Mouse (Mus musculus): ENCODE results near the gene U2af2.
"Not testable (repeated sequence)": the region's sequence is repeated elsewhere in the genome, so short reads cannot be mapped to it uniquely, and the experiment has no call there.

Gene U2af2

DNA sequence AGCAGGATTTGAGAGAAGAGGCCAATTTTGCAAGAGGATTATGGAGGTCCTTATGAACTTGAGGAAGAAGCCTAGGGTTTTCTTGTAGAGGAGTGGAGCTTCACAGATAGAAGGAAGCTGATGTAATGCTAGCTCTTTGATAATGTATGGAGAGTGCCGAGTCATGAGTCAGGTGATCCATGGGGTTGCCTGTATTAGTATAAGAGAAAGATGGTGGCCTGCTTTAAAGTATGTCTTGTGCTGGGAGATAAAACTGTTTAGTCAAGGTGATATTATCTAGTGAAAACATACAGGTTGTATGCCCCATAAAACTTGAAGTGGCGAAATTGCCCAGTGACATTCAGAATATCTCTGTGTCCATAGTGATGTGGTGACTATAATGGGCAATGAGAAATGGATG lies 15.0 kb downstream of the U2af2 start:
- DNase-seq: no peak

DNA sequence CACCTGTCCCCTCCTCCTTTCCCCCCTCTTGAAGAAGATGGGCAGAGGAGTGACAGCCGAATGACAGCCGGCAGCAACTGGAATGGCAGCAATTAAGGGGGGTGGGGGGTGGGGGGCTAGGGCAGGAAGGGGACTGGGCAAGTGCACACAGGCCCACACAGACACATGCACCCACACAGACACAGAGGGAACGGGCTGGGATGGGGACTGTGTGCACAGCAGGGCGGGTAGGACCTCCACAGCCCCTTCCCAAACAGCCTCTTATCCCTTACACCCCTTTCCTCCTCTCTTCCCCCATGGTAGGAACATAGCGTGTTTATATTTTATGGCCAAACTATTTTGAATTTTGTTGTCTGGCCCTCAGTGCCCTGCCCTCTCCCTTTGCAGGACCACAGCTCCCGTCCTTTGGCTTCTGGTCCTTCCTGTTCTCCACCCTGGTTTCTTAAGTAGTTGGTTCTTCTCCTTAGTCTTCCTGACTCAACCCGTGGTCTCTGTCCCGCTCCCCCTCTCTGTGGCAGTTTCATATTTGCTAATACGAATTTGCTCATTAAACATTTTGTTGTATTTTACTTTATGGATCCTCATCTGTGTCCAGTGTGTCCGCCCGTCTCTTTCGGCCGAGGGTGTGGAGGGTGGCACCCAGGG lies 17.5 kb downstream of the U2af2 start:
- not testable (repeated sequence) for DNase-seq

DNA sequence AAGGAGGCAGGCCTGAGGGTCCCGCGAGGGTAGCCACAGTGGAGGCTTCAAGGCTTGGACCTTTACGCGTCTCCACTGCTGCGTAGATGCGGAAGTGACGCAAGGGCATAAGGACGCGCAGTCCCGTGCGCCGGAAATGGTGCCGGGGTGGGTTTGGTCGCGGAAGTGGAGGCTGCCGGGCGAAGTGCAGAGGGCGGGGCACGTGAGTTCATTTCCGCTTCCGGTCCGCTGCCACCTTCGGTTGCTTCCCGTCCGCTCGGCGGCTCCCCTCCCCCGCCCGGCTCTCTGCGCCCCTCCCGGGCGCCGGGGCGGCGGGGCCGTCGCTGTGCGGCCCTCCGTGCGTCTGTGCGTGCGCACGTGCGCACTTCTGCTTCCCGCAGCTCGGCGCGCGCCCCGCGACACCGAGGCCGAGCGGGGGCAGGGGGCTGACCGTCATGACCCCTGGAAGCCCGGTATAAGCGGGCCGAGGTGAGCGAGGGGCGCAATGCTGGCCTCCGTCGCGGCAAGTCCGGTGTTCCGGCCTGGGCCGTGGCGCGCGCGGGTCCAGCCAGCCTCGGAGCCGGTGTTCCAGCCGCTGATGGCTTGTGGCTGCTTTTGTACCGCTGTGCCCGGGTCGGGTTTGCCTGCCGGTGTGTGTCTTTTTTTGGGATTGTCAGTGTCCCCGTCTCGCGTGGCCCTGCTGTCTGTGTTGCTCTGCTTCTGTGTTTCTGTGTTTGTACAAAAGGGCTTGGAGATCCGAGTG lies 18.2 kb downstream of the U2af2 start, which contains the start of gene Epn1:
Gene Epn1, plus strand, starts transcription at position 226 of the 742 bp plus-strand sequence.
- peak; percentile 94 for DNase-seq

DNA sequence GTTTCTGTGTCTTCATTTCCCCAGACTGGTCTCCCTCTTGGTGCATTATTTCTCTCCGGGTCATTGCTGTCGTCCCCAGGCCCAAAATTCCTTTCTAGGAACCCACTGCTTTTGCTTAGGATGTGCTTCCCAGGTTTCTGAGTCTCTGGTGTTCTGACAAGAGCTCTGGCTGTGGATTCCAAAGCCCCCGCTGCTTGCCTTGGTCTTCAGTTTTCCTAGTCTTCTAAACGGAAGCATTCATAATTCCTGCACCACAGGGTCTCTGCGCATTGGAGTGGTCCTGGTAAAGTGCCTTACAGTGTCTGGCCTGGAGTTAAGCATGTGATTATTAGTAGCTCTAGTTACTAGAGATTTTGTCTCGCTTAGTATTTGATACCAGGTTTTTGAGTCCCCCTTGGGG lies 18.9 kb downstream of the U2af2 start:
- peak; percentile 53 for DNase-seq

DNA sequence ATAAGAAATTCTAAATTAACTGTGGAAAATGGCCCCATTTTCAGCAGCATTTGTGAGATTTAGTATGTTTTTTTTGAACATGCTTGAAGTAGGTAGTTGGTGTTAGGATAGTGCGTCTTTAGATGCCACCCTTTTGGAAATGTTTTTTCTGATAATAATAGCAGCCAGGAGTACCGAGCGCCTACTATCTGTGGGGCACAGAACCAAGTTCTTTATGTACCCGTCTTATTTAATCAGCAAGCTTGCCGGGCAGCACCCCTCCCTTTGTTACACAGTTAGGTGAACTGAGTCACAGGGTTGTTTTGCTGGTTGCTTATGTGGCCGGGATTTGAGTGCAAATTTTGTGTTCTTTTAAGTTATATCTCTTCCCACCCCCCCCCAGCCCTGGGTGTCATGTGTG lies 19.3 kb downstream of the U2af2 start:
- no peak for DNase-seq

DNA sequence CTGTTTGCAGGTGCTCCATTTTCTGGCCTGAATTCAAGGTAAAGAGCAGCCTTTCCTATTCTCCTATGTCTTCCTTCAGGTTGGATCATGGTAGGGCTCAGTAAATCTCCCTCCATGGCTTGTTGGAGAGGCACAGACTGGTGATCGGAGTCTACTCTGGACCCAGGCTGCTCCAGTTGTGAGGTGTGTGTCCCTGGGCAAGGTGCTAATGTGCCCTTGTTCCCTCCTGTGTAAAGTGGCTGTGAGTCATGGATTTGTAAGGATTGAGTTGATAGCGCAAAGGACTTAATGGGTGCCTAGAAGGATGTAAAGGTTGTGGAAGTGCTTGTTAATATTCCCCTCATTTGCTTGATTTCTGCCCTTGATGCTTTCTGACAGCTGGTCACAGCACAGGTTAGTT lies 20.0 kb downstream of the U2af2 start:
- no peak for DNase-seq

DNA sequence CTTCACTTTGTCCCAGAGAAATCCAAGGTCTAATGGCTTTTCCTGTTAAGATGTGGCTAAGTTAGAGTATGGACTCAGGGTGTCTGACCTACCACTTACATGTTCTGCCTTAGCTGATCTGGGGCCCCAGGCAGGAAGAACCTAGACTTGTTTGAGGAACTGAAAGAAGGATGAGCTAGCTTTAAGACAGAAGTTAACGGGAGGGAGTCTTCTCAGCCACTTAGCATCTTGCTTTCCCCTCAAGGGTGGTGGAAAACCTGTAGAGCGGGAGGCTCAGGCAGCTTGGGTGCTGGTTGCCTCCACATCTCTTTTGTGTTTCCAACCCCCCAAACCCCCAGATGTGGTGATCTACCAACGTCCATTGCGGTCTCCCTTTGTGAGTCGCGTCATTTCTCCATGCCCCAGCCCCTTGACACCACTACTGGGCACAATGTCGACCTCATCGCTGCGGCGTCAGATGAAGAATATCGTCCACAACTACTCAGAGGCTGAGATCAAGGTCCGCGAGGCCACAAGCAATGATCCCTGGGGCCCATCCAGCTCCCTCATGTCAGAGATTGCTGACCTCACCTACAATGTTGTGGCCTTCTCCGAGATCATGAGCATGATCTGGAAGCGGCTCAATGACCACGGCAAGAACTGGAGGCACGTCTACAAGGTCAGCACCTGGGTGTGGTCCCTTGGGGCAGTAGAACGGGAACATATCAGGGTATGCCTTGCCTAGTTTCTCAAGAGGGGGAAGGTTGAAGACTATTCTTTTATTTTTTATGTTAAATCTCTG lies 21.6 kb downstream of the U2af2 start:
- no peak for DNase-seq

DNA sequence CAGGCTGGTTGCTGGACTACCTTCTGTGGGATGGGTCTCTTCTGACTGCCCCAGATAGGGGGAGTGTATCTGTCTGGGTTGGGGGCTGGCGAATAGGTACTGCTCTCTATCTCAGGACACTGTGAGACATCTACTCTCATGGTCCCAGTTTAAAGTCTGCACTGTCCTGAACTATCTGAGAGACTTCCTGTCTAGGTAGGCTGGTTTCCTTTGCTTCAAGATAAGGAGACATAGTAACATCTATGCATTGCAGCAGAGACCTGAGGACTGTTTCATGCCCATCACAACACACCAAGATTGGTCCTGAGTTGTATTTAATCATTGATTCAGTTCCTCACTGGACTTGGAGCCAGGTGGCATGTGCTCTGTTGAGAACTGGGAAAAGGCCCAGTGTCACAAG lies 23.6 kb downstream of the U2af2 start:
- no peak for DNase-seq

DNA sequence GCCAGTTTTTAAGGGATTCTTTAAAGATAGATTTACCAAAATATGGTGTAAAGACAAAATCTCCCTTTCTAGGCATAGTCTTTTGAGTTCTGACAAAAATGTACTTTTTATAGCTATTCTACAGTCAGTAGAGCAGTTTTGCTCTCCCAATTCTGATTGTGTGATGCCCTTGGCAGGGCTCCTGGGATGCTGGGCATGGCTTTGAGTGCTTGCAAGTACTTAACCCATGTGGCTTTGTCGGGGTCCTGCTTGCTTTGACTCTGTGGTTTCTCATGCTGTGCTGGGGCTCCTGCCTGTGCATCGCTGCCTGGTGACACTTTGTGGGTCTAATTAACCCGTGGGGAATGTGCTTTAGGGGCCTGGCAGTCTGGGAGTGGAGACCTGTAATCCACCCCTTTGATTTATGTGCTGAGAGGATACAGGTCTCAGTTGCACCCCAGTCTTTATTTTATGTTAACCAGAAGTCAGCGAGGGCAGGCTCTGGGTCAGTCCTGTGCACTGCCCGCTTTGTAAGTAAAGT lies 25.0 kb downstream of the U2af2 start:
- peak; percentile 8 for DNase-seq

DNA sequence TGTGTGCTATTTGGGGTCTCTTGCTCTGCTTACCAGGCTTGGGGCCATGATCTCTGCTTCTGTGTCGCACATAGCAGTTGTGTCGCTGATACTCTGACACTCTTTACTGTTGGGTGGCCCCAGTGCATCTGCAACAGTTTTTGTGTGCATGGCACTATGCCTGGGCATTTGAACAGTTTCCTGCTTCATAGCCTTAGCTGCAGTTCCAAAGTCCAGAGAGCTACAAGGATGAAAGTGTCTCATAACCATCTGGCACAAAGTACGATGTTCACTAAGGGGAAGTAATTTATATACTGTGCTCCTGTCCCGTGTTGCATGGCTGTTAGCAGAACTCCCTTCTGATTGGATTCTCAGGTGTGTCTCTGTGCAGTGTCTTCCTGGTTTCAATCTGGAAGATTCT lies 25.9 kb downstream of the U2af2 start:
- DNase-seq: peak; percentile 4

DNA sequence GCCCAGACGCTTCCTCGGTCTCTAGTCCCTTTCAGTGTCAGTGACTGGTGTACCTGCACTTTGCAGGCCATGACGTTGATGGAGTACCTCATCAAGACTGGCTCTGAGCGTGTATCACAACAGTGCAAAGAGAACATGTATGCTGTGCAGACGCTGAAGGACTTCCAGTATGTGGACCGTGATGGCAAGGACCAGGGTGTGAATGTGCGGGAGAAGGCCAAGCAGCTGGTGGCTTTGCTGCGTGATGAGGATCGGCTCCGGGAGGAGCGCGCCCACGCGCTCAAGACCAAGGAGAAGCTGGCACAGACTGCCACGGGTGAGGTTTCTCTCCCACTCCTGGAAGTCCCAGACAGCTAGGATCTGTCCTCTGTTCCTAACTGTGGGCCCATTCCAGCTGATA lies 27.9 kb downstream of the U2af2 start:
- no peak for DNase-seq

DNA sequence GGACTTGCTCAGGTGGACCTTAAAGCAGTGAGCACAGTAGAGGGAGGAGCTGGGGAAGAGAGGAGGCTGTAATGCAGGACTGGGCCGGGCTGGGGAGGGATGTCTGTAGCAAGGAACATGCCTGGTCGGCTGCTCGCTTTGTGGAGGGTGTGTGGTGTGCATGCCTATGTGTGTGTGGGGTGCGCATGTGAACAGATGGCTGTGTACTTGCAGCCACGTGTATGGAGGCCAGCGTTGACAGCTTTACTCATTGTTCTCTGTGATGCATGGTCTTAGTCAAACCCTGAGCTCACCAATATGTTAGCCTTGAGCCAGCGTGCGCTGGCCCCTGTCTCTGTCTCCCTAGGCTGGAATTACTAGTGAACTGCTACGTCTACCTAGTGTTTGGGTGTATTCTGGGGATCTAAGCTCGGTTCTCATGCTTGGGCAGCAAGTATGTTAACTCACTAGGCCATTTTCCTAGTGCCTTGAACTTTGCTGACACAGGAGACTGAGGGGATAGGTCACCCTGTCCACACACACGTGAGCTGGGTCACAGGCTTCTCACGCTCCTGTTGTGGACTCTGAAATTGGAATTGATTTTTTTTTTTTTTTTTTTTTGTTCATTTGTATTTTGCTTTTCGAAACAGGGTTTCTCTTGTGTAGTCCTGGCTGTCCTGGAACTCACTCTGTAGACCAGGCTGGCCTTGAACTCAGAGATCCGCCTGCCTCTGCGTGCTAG lies 29.2 kb downstream of the U2af2 start:
- DNase-seq: no peak

DNA sequence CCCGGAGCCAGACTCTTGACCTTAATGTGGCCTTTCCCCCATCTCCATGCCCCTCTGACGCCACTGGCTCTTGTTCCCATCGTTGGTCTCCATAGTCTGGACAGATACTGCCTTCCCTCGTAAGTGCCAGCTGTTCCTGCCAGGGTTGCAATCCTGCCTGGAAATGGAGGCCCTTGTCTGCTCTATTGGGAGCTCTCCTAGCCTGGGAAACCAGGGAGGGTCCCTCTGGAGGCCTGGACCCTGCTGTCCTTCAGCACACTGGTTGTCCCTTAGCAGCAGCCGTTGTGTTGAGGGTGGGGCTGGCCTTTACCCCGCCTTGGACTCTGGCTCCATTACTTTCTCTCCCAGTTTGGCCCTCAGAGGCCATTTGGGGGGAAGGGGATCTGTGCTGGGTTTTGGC lies 30.4 kb downstream of the U2af2 start:
- no peak for DNase-seq

DNA sequence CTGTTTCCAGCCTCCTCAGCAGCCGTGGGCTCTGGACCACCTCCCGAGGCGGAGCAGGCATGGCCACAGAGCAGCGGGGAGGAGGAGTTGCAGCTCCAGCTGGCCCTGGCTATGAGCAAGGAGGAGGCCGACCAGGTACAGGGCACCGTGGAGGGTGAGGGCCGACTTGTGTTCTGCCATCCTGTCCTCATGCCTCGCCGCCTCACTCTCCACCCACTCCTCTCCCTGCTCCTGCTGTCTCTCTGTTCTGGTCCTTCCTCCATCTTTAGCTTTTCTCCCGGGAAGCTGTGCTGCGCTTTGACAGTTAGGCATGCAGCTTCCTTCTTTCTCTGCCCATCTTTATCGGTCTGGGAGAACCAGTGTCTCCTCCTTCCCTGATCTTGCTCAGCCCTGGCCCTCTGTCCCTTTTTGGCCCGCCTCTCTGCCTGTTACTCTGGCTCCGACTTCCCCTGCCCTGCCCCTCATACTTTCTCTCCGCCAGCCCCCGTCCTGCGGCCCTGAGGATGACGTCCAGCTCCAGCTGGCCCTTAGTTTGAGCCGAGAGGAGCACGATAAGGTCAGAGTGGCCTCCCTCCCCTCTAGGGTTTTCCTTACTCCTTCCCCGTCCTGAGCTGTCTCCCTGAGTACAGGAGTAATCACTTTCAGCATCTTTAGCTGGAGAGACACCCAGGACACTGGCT lies 31.0 kb downstream of the U2af2 start:
- no peak for DNase-seq

DNA sequence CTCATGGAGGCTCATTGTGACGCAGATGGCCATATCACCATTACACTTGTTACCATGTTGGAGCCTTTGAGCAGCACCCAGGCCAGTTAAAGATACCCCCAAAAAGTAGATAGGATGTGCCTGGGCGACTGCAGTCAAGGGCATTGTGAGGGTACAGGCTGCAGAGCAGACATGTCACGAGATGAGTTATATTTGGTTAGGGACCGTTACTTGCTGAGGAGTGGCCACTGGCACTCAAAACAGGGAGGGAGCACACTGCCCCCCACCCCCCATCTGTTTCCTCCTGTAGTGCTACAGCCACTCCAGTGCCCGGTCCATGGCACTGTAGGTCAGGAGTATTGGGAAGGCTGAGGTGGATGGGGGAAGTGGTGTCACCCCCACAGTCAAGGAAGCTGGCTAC lies 36.8 kb downstream of the U2af2 start:
- DNase-seq: no peak

DNA sequence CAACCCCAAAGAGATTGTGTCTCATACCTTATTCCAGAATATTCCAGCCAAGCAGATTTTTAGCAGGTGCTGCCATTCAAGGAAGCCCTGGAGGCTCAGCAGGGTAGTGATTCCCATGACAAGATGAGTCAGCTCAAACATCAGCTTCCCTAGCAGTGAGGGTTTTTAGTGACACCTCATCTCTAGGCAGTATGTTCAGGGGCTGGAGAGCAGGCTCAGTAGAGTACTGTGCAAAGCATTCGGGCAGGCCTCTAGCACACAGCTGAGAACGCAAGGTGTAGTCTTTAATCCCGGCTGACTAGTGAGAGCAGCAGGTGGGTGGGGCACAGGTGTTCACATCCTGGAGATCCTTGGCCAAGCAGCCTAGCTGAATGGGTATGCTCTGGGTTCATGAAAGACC lies 37.9 kb downstream of the U2af2 start:
- DNase-seq: no peak

DNA sequence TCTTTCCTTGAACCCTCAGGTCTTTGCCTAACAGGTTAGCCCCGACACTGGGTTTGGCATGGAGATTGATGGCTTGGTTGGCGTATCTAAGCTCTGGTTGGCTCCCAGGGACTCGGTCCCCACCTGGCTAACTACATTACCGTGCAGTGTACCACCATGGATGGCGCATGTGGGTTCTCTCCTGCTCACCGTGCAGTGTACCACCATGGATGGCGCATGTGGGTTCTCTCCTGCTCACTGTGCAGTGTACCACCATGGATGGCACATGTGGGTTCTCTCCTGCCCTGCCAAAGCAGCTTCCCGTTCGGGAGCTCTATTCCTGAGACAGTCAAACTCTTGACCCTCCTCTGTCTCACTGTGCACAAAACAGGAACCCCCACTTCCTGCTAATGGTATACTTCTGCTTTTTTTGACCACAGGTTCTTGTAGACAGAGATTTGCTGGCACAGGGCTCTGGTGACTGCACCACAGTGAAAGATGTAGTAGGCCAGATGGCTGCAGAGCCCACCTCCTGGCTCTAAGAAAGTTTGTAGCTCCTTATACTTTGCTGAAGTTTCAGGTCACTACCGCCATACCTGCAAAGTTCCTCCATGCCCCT lies 39.2 kb downstream of the U2af2 start:
- DNase-seq: no peak

DNA sequence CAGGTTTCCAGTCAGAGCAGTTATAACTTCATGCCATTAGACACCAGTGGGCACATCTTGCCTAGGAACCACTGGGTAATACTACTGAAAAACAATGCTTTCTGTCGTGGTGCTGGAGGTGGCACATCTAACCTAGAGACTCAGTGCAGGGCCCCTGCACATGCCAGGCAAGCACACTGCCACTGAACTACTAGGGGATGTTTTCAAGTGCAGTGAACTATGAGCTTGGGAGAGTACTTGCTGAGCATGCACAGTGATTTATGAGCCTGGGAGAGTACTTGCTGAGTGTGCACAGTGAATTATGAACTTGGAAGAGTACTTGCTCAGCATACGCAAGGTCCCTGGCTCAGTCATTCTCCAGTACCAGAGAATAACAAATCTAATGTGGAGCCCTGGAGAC lies 40.6 kb downstream of the U2af2 start:
- DNase-seq: no peak

DNA sequence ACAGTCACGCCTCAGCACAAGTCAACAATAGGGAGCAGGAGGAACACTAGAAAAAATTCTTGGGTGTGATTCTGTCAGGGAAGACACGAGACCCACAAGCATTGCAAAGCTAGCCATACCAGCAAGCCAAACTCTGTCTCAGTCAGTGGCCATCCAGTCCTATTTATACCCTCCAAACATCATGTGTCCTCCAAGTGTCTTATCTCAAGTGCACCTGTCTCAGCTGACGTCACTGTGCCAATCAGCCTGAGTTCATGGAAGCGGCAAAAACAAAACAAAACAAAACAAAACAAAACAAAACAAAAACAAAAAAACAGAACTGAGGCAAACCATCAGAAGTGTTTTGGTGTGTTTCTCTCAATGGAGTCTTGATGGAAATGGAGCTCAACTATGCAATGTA lies 46.3 kb downstream of the U2af2 start:
- no peak for DNase-seq

DNA sequence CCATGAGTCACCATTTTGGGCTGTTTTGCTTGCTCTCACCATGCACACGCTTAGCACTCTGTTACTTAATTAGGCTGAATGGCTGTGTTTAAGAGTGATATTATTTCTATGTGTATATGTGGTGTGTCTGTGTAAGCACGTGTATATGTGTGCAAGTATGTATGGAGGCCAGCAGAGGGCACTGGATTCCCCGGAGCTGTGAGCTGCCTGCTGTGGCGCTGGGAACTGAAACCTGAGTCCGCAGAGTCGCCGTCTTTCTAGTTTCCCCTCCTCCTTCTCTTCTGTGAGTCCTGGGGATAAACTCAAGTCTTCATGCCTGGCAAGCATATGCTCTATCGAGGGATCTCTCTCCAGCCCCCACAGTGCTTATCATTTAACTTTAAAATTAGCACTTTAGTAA lies 47.4 kb downstream of the U2af2 start:
- DNase-seq: no peak

DNA sequence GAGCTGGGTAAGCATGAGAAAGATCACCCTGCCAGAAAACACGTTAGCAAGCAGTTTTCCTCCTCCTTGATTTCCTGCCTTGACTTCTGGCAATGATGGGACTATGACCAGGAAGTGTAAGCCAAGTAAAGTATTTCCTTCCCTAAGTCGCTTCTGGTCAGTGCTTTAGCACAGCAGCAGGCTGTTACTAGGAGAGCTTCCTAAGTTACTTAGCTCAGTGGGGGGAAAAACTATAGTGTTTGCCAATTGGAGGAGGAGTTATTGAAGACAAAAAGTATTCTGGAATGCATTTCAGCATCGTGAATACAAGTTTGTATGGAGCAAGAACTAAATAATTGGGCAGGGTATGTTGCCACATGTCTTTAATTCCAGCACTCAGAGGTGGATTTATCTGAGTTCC lies 50.8 kb downstream of the U2af2 start:
- DNase-seq: no peak

DNA sequence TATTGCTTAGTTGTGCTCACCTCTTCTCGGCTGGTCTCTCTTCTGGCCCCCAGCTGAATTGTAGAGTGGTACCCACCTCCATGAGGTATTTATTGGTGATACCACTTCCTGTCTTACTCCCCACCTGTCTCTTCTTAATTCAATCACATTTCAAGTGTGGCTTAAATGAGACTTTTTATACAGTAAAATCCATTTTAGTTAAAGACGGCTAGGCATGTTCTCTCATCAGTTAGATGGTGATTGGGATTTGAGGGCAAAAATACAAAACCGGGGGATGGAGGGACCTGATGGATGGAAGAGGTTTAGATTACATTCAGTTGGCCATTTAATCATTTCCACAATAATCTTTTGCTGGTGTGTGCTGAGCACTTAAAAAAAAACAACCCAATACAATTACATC lies 54.9 kb downstream of the U2af2 start, which contains the start of gene Rfpl4:
Gene Rfpl4, minus strand, starts transcription at position 101 of the 400 bp plus-strand sequence.
- DNase-seq: no peak

Measured in cerebellum, adult 9-10 months (tissue).